Mouse (Mus musculus): ENCODE results near the gene Adam26b. TPM values are rescaled to one million over a fixed set of nuclear protein-coding genes. Genes with fewer than 3 reads are reported as not detected.
"Not testable (repeated sequence)": the region's sequence is repeated elsewhere in the genome, so short reads cannot be mapped to it uniquely, and the experiment has no call there.

Gene Adam26b
- polyA plus RNA-seq (2015; fragmentation: Nextera tagmentation; extraction: Ambion mirVana): not detected in 2 replicates

GRCm38 (mm10) chr8:43528006-43528405 is at the start of gene Adam26b:
Gene Adam26b (minus strand): TSS chr8:43528106.
- H3K9me3 ChIP-seq; H3K4me2 ChIP-seq (replicated peaks); H3K9ac ChIP-seq; ATAC-seq (ENCODE audit: low FRiP score, low read depth); H3K27me3 ChIP-seq; H3K4me1 ChIP-seq; H3K36me3 ChIP-seq; H3K4me3 ChIP-seq; H3K27ac ChIP-seq: not testable (repeated sequence)

- not testable (repeated sequence) for H3K4me3 ChIP-seq; ATAC-seq (ENCODE audit: low FRiP score, low read depth); H3K36me3 ChIP-seq; H3K27ac ChIP-seq; H3K9ac ChIP-seq; H3K9me3 ChIP-seq; H3K27me3 ChIP-seq; H3K4me1 ChIP-seq; H3K4me2 ChIP-seq (replicated peaks)
- 94% methylated on average over 2 of the region's 2 CpGs for whole genome bisulfite sequencing
Measured at GRCm38 (mm10) chr8:43576607-43577006, 48.7 kb upstream of the Adam26b start, which contains the start of gene Adam26a. Gene Adam26a (minus strand): TSS chr8:43576707.

Other genes with a start within 250 kb of the Adam26b start
- gene Zfp42, start 221.1 kb downstream of the Adam26b start, polyA plus RNA-seq (2015; fragmentation: Nextera tagmentation; extraction: Ambion mirVana): 0.23 and 0.24 TPM in 2 replicates
- not detected in 2 replicates for gene Adam26a, start 48.6 kb upstream of the Adam26b start, polyA plus RNA-seq (2015; fragmentation: Nextera tagmentation; extraction: Ambion mirVana)
- not detected in 2 replicates for gene Gm5346, start 99.2 kb upstream of the Adam26b start, polyA plus RNA-seq (2015; fragmentation: Nextera tagmentation; extraction: Ambion mirVana)
- not detected in 2 replicates for gene Adam34, start 181.9 kb upstream of the Adam26b start, polyA plus RNA-seq (2015; fragmentation: Nextera tagmentation; extraction: Ambion mirVana)

Measured in limb, embryonic 13.5 days (tissue).